ENCODE assay signal across 9 mouse cellular contexts in genomic region chr11:119228846-119229626, GRCm38 (mm10). TPM values are rescaled to one million over a fixed set of nuclear protein-coding genes. Genes with fewer than 3 reads are reported as not detected.
DNase-seq lines count a peak whose midpoint lies in the region; ATAC-seq and TF ChIP-seq lines count a peak whose summit lies in the region.
"Had no signal": no experiment of that assay in that cellular context is flagged by ENCODE, and none has a peak within 500 bp of the region (broad histone marks: within the 10 kb centered on the region; RNA-seq: fewer than 3 reads in every experiment).

No protein-coding gene starts in this region.

- TF ChIP-seq EP300 in heart, adult 2 months (IDR thresholded peaks at IDR 0.05; ENCODE audit: insufficient read depth, low read depth, low read length): no peak

- no peaks in the 10 kb centered on the region for H3K36me3 ChIP-seq in heart, adult 2 months (ENCODE audit: control insufficient read depth, insufficient read depth, low read length)
- no peaks in the 10 kb centered on the region for H3K36me3 ChIP-seq in intestine, postnatal 0 days (ENCODE audit: control insufficient read depth, insufficient read depth)
- no peaks in the 10 kb centered on the region for H3K36me3 ChIP-seq in limb, embryonic 13.5 days
- H3K36me3 ChIP-seq in midbrain, embryonic 12.5 days: peaks cover 13% of the 10 kb centered on the region; the same call in 1 of the 2 replicates
- H3K36me3 ChIP-seq: G1E had no signal

- no peaks in the 10 kb centered on the region for H3K27me3 ChIP-seq in cerebellum, adult 2 months (ENCODE audit: control insufficient read depth, insufficient read depth, low read length)
- H3K27me3 ChIP-seq in heart, adult 2 months (ENCODE audit: control insufficient read depth, insufficient read depth, low read length): no peaks in the 10 kb centered on the region
- H3K27me3 ChIP-seq in intestine, postnatal 0 days (replicated peaks; ENCODE audit: control insufficient read depth, insufficient read depth, low read length): peaks cover 11% of the 10 kb centered on the region; the same call in 1 of the 2 replicates
- H3K27me3 ChIP-seq in limb, embryonic 13.5 days: no peaks in the 10 kb centered on the region
- no peaks in the 10 kb centered on the region for H3K27me3 ChIP-seq in midbrain, embryonic 12.5 days

- intact Hi-C loops in heart, adult 2 months (cut with DNase I): no loop called here

- TF ChIP-seq CTCF in cerebellum, adult 2 months (IDR thresholded peaks at IDR 0.05; ENCODE audit: borderline replicate concordance, insufficient read depth, low read depth, low read length): no peak
- no peak for TF ChIP-seq CTCF in heart, adult 2 months (IDR thresholded peaks at IDR 0.05)
- no peak for TF ChIP-seq CTCF in intestine, postnatal 0 days (IDR thresholded peaks at IDR 0.05; ENCODE audit: low read depth)

- peak overlapping the region; percentile 99 for H3K4me2 ChIP-seq in intestine, postnatal 0 days (replicated peaks; ENCODE audit: low read depth)
- peak overlapping the region; percentile 100 for H3K4me2 ChIP-seq in limb, embryonic 13.5 days (replicated peaks)
- peak overlapping the region; percentile 98 for H3K4me2 ChIP-seq in midbrain, embryonic 12.5 days (replicated peaks)

- peaks cover 15% of the 10 kb centered on the region for H3K4me1 ChIP-seq in cerebellum, adult 2 months (ENCODE audit: control insufficient read depth, insufficient read depth, low read length)
- H3K4me1 ChIP-seq in heart, adult 2 months (ENCODE audit: control insufficient read depth, insufficient read depth, low read length): no peaks in the 10 kb centered on the region
- H3K4me1 ChIP-seq in intestine, postnatal 0 days (replicated peaks; ENCODE audit: control insufficient read depth, insufficient read depth, low read length): no peaks in the 10 kb centered on the region
- H3K4me1 ChIP-seq in limb, embryonic 13.5 days: peaks cover 44% of the 10 kb centered on the region
- H3K4me1 ChIP-seq in midbrain, embryonic 12.5 days: peaks cover 52% of the 10 kb centered on the region

- peak overlapping the region; percentile 74 for H3K4me3 ChIP-seq in cerebellum, adult 2 months (replicated peaks; ENCODE audit: insufficient read depth, low read depth, low read length)
- H3K4me3 ChIP-seq in heart, adult 2 months: peak overlapping the region; percentile 93
- H3K4me3 ChIP-seq in intestine, postnatal 0 days (ENCODE audit: low read depth, low read length): peak overlapping the region; percentile 64
- peak overlapping the region; percentile 77 for H3K4me3 ChIP-seq in limb, embryonic 13.5 days
- peak overlapping the region; percentile 78 for H3K4me3 ChIP-seq in midbrain, embryonic 12.5 days

- WGBS in cerebellum, adult 2 months: 1% methylated on average over 34 of the region's 34 CpGs
- WGBS in heart, adult 2 months: 2% methylated on average over 34 of the region's 34 CpGs
- WGBS in intestine, postnatal 0 days: 2% methylated on average over 34 of the region's 34 CpGs
- under 1% methylated on average over 34 of the region's 34 CpGs for WGBS in limb, embryonic 13.5 days
- WGBS in midbrain, embryonic 12.5 days: under 1% methylated on average over 34 of the region's 34 CpGs

- no peaks in the 10 kb centered on the region for H3K9me3 ChIP-seq in intestine, postnatal 0 days (ENCODE audit: control insufficient read depth)
- H3K9me3 ChIP-seq in limb, embryonic 13.5 days: no peaks in the 10 kb centered on the region
- H3K9me3 ChIP-seq in midbrain, embryonic 12.5 days: no peaks in the 10 kb centered on the region

- no peaks in the 10 kb centered on the region for H3K79me2 ChIP-seq in heart, adult 2 months (replicated peaks; ENCODE audit: control insufficient read depth, insufficient read depth, low read length)

- no peak for TF ChIP-seq POLR2A in cerebellum, adult 2 months (IDR thresholded peaks at IDR 0.05; ENCODE audit: borderline replicate concordance, insufficient read depth, low read length)
- no peak for TF ChIP-seq POLR2A in heart, adult 2 months (IDR thresholded peaks at IDR 0.05; ENCODE audit: insufficient read depth, low read depth, low read length)

- peak; percentile 58 for ATAC-seq in intestine, postnatal 0 days
- peak; percentile 91 for ATAC-seq in limb, embryonic 13.5 days (ENCODE audit: low FRiP score, low read depth)
- ATAC-seq in midbrain, embryonic 12.5 days (ENCODE audit: low FRiP score, low read depth): peak; percentile 88

- H3K9ac ChIP-seq in heart, adult 2 months (ENCODE audit: low read depth, low read length): no peak overlapping the region
- H3K9ac ChIP-seq in intestine, postnatal 0 days (ENCODE audit: low read depth, low read length): no peak overlapping the region
- H3K9ac ChIP-seq in limb, embryonic 13.5 days: peak overlapping the region; percentile 89
- H3K9ac ChIP-seq in midbrain, embryonic 12.5 days (replicated peaks): peak overlapping the region; percentile 79

- DNase-seq in cerebellum, adult 2 months: peak in 1 of 2 experiments; percentile 53
- no peak for DNase-seq in cerebellum, adult 9-10 months
- peak; percentile 87 for DNase-seq in embryo, embryonic 9.5 days (ENCODE audit: extremely low spot score)
- peak; percentile 82 to 85 for DNase-seq in heart, adult 2 months
- DNase-seq in spleen, adult 12 weeks (ENCODE audit: low spot score): peak; percentile 45

- no peak overlapping the region for H3K27ac ChIP-seq in cerebellum, adult 2 months (ENCODE audit: insufficient read depth, low read length)
- H3K27ac ChIP-seq in heart, adult 2 months: no peak overlapping the region
- no peak overlapping the region for H3K27ac ChIP-seq in intestine, postnatal 0 days (ENCODE audit: low read depth, low read length)
- H3K27ac ChIP-seq in limb, embryonic 13.5 days: peak overlapping the region; percentile 67
- H3K27ac ChIP-seq in midbrain, embryonic 12.5 days (replicated peaks): peak overlapping the region; percentile 88

RNA-seq across cellular contexts. Expression of gene Ccdc40, which starts 0.7 kb away (rescaled TPM):
- polyA plus RNA-seq in cerebellum, adult 2 months (2012; rRNA removed): 1.9 and 2.4 TPM in 2 replicates
- under 1 TPM in 1 of 2 experiments, not detected in 1; 0.21 TPM for total RNA-seq in heart, adult 2 months (2021)
- polyA plus RNA-seq in heart, adult 2 months (2012; rRNA removed): 0.44 and 0.59 TPM in 2 replicates
- 1.5 and 1.8 TPM in 2 replicates for polyA plus RNA-seq in intestine, postnatal 0 days (2015; fragmentation: Nextera tagmentation; extraction: Ambion mirVana)
- polyA plus RNA-seq in limb, embryonic 13.5 days (2015; fragmentation: Nextera tagmentation; extraction: Ambion mirVana): 4.8 and 6.8 TPM in 2 replicates
- polyA plus RNA-seq in midbrain, embryonic 12.5 days (2016; fragmentation: Nextera tagmentation; extraction: Ambion mirVana): 18.6 and 24.1 TPM in 2 replicates
- polyA plus RNA-seq: G1E had no signal

RNA-seq across cellular contexts. Expression of gene Tbc1d16, which starts 0.7 kb away (rescaled TPM):
- polyA plus RNA-seq in cerebellum, adult 2 months (2012; rRNA removed): 32.5 and 37.8 TPM in 2 replicates
- 10 to 100 TPM; 61.0 to 73.7 TPM for total RNA-seq in heart, adult 2 months (2021)
- 26.0 and 53.7 TPM in 2 replicates for polyA plus RNA-seq in heart, adult 2 months (2012; rRNA removed)
- polyA plus RNA-seq in intestine, postnatal 0 days (2015; fragmentation: Nextera tagmentation; extraction: Ambion mirVana): 3.8 and 4.5 TPM in 2 replicates
- 25.1 and 27.2 TPM in 2 replicates for polyA plus RNA-seq in limb, embryonic 13.5 days (2015; fragmentation: Nextera tagmentation; extraction: Ambion mirVana)
- polyA plus RNA-seq in midbrain, embryonic 12.5 days (2016; fragmentation: Nextera tagmentation; extraction: Ambion mirVana): 30.9 and 35.1 TPM in 2 replicates
- polyA plus RNA-seq: G1E had no signal

RNA-seq across cellular contexts. Expression of gene Gaa, which starts 38.7 kb away (rescaled TPM):
- 233 and 246 TPM in 2 replicates for polyA plus RNA-seq in cerebellum, adult 2 months (2012; rRNA removed)
- 100 to 1,000 TPM in 1 of 2 experiments, 10 to 100 TPM in 1; 89.3 to 102 TPM for total RNA-seq in heart, adult 2 months (2021)
- polyA plus RNA-seq in heart, adult 2 months (2012; rRNA removed): 165 and 186 TPM in 2 replicates
- 71.6 and 79.0 TPM in 2 replicates for polyA plus RNA-seq in intestine, postnatal 0 days (2015; fragmentation: Nextera tagmentation; extraction: Ambion mirVana)
- 67.1 and 69.9 TPM in 2 replicates for polyA plus RNA-seq in limb, embryonic 13.5 days (2015; fragmentation: Nextera tagmentation; extraction: Ambion mirVana)
- 40.6 and 42.1 TPM in 2 replicates for polyA plus RNA-seq in midbrain, embryonic 12.5 days (2016; fragmentation: Nextera tagmentation; extraction: Ambion mirVana)

Comparison
In these comparisons a context has a peak if more than half of its experiments do, and no peak if none do; other contexts are left out.
1. H3K27ac ChIP-seq: peak in limb, embryonic 13.5 days (single experiment) and midbrain, embryonic 12.5 days (single experiment); none in cerebellum, adult 2 months (single experiment), heart, adult 2 months (single experiment) and intestine, postnatal 0 days (single experiment).
2. H3K9ac ChIP-seq: peak in limb, embryonic 13.5 days (single experiment) and midbrain, embryonic 12.5 days (single experiment); none in heart, adult 2 months (single experiment) and intestine, postnatal 0 days (single experiment).
3. Peak in every context shown above with its lines, with median percentiles within 50 percentile points of each other: H3K4me3 ChIP-seq, ATAC-seq and H3K4me2 ChIP-seq.